Mouse (Mus musculus) intestine, embryonic 16.5 days (tissue): ENCODE results near the gene Farp1. TPM values are rescaled to one million over a fixed set of nuclear protein-coding genes. Genes with fewer than 3 reads are reported as not detected.
"Not testable (repeated sequence)": the region's sequence is repeated elsewhere in the genome, so short reads cannot be mapped to it uniquely, and the experiment has no call there.

ENCODE experiments used
- ATAC-seq: fragments of 200-750 bp; cut with Nextera tagmentation; 2 replicates; pipeline ENCODE4 v1.8.0; 2017; ENCODE audit warnings: moderate TSS enrichment, moderate library complexity
- H3K27ac ChIP-seq: fragments of 300-500 bp; sonication (generic); 2 replicates; pipeline ENCODE4 v1.5.1; 2014; ENCODE audit warnings: mild to moderate bottlenecking, low read length
- H3K27me3 ChIP-seq: fragments of 300-500 bp; sonication (generic); replicated peaks from 2 replicates; pipeline ENCODE4 v1.6.1; 2014; ENCODE audit warnings: low read length, control low read depth, mixed read lengths; ENCODE audit not compliant: control insufficient read depth, insufficient read depth
- H3K36me3 ChIP-seq: fragments of 300-500 bp; sonication (generic); 2 replicates; pipeline ENCODE4 v1.6.1; 2014; ENCODE audit warnings: low read length, control low read depth; ENCODE audit not compliant: control insufficient read depth, insufficient read depth
- H3K4me1 ChIP-seq: fragments of 300-500 bp; sonication (generic); 2 replicates; pipeline ENCODE4 v1.6.1; 2014; ENCODE audit warnings: low read length, control low read depth, mixed read lengths; ENCODE audit not compliant: control insufficient read depth, insufficient read depth
- H3K4me2 ChIP-seq: fragments of 300-500 bp; sonication (generic); 2 replicates; pipeline ENCODE4 v1.6.1; 2014; ENCODE audit warnings: low read depth, low read length, control low read depth
- H3K4me3 ChIP-seq: fragments of 300-500 bp; sonication (generic); 2 replicates; pipeline ENCODE4 v1.5.1; 2014; ENCODE audit warnings: mild to moderate bottlenecking, low read length
- H3K9ac ChIP-seq: fragments of 300-500 bp; sonication (generic); 2 replicates; pipeline ENCODE4 v1.6.1; 2014; ENCODE audit warnings: low read depth, low read length
- H3K9me3 ChIP-seq: fragments of 300-500 bp; sonication (generic); 2 replicates; pipeline ENCODE4 v1.6.1; 2016; ENCODE audit warnings: low read length, control low read depth; ENCODE audit not compliant: control insufficient read depth
- WGBS: fragments of 180-500 bp; shearing (Covaris S2); extraction: QIAGEN DNeasy Blood & Tissue Kit; methylation state at CpG from one replicate; pipeline ENCODE4 v1.1.7; 2014; 5-methylcytosine and 5-hydroxymethylcytosine counted together
- polyA plus RNA-seq: library from polyadenylated mRNA; unstranded; fragments of >200 nt; fragmentation: Nextera tagmentation; extraction: Ambion mirVana; gene quantifications from 2 replicates; pipeline ENCODE4 v1.2.1, GENCODE M21; 2015

Gene Farp1
- polyA plus RNA-seq, 1 experiment from 2014 or later: 8.7 TPM

- H3K9me3 ChIP-seq: no peaks in the 10 kb centered on the region
- H3K4me2 ChIP-seq: no peak overlapping the region
- H3K4me3 ChIP-seq: no peak overlapping the region
- no peak overlapping the region for H3K27ac ChIP-seq
- peaks cover 16% of the 10 kb centered on the region for H3K4me1 ChIP-seq
- no peaks in the 10 kb centered on the region for H3K36me3 ChIP-seq
- H3K27me3 ChIP-seq: no peaks in the 10 kb centered on the region
- ATAC-seq: no peak
- H3K9ac ChIP-seq: no peak overlapping the region
- 70% methylated on average over 4 of the region's 4 CpGs for WGBS
These were observed 140.9 kb downstream of the Farp1 start for GRCm38 (mm10) chr14:121175861-121176260.

DNA sequence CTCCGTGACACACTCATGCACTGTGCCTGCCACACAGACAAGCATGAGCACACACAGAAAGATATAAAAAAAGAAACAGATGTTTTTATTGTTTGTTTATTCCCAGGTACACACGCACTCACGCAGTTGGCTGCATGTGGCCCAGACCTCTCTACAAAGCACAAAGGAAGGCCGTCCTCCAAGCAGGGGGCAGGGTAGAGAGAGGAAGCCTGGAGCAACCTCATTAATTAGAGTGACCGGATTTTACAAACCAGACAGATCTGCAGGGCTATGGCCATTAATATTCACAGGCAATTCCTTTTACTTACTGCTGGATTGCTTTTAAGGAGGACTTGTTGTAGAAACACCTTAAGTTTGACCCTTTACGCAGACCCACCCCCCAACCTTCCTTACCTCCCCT lies 142.9 kb downstream of the Farp1 start:
- no peaks in the 10 kb centered on the region for H3K9me3 ChIP-seq
- H3K4me3 ChIP-seq: no peak overlapping the region
- H3K4me2 ChIP-seq: no peak overlapping the region
- no peaks in the 10 kb centered on the region for H3K36me3 ChIP-seq
- WGBS: 54% methylated on average over 6 of the region's 6 CpGs
- H3K4me1 ChIP-seq: peaks cover 3% of the 10 kb centered on the region; the same call in 1 of the 2 replicates
- no peaks in the 10 kb centered on the region for H3K27me3 ChIP-seq
- no peak for ATAC-seq
- no peak overlapping the region for H3K27ac ChIP-seq
- no peak overlapping the region for H3K9ac ChIP-seq

DNA sequence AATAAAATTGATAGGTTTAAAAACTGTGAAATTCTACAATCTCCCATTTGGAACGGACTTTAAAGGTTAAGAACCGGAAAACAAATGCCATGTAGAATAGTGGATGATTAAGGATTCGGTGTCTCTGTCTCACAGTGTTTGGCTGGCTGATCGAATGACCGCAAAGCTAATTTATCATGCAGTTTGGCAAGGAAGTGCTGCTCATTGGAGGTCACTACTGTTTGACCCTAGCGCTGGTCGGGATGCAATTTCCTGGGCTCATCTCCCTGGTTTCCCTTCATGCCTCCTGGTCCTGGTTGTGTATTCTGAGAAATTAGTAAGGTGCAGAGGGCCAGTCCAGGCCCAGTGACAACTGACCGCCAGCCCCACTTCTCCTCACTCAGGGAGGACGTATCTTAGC lies 145.6 kb downstream of the Farp1 start:
- H3K4me2 ChIP-seq: no peak overlapping the region
- H3K4me1 ChIP-seq: no peaks in the 10 kb centered on the region
- WGBS: 62% methylated on average over 9 of the region's 9 CpGs
- H3K27ac ChIP-seq: no peak overlapping the region
- ATAC-seq: no peak
- H3K9ac ChIP-seq: no peak overlapping the region
- no peaks in the 10 kb centered on the region for H3K36me3 ChIP-seq
- no peaks in the 10 kb centered on the region for H3K27me3 ChIP-seq
- no peaks in the 10 kb centered on the region for H3K9me3 ChIP-seq
- no peak overlapping the region for H3K4me3 ChIP-seq

- H3K9ac ChIP-seq: no peak overlapping the region
- no peak for ATAC-seq
- H3K27ac ChIP-seq: no peak overlapping the region
- no peak overlapping the region for H3K4me2 ChIP-seq
- no peaks in the 10 kb centered on the region for H3K4me1 ChIP-seq
- no peak overlapping the region for H3K4me3 ChIP-seq
- H3K9me3 ChIP-seq: no peaks in the 10 kb centered on the region
- 48% methylated on average over 4 of the region's 4 CpGs for WGBS
- H3K36me3 ChIP-seq: no peaks in the 10 kb centered on the region
- no peaks in the 10 kb centered on the region for H3K27me3 ChIP-seq
These were observed 146.8 kb downstream of the Farp1 start for GRCm38 (mm10) chr14:121181798-121182197.

DNA sequence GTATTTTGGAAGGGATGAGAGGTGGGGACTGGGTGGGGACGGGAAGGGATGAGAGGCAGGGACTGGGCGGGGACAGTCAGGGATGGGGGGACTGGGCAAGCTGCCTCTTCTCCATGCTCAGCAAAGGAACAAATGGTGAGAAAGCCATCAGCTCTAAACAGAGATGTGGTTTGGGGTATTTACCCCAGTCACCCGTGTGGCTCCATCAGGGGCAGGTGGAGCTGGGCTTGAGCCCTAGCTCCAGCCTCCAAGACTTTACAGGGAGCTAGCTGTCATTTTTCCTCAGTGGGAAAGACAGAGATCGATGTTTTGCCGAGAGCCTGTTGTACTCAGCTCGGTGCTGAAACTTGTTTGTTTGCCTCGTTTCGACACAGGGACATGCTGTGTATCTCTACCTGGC lies 148.0 kb downstream of the Farp1 start:
- Histone ChIP-seq H3K27ac (no peak overlapping the region), H3K4me2 (no peak overlapping the region), H3K27me3 (no peaks in the 10 kb centered on the region), H3K9ac (no peak overlapping the region), H3K4me3 (no peak overlapping the region), H3K36me3 (no peaks in the 10 kb centered on the region), H3K4me1 (no peaks in the 10 kb centered on the region), H3K9me3 (no peaks in the 10 kb centered on the region)
- no peak for ATAC-seq
- 81% methylated on average over 8 of the region's 8 CpGs for WGBS

GRCm38 (mm10) chr14:121183414-121184130 lies 148.6 kb downstream of the Farp1 start:
- no peak overlapping the region for H3K27ac ChIP-seq
- H3K9ac ChIP-seq: no peak overlapping the region
- no peak overlapping the region for H3K4me2 ChIP-seq
- no peak for ATAC-seq
- H3K9me3 ChIP-seq: no peaks in the 10 kb centered on the region
- WGBS: 83% methylated on average over 8 of the region's 8 CpGs
- no peaks in the 10 kb centered on the region for H3K36me3 ChIP-seq
- no peaks in the 10 kb centered on the region for H3K4me1 ChIP-seq
- no peak overlapping the region for H3K4me3 ChIP-seq
- no peaks in the 10 kb centered on the region for H3K27me3 ChIP-seq

- H3K4me3 ChIP-seq: no peak overlapping the region
- ATAC-seq: no peak
- H3K9ac ChIP-seq: no peak overlapping the region
- 95% methylated on average over 8 of the region's 8 CpGs for WGBS
- H3K9me3 ChIP-seq: no peaks in the 10 kb centered on the region
- no peaks in the 10 kb centered on the region for H3K27me3 ChIP-seq
- H3K4me1 ChIP-seq: no peaks in the 10 kb centered on the region
- H3K36me3 ChIP-seq: no peaks in the 10 kb centered on the region
- H3K4me2 ChIP-seq: no peak overlapping the region
- no peak overlapping the region for H3K27ac ChIP-seq
These were observed 149.4 kb downstream of the Farp1 start for GRCm38 (mm10) chr14:121184351-121184750.

- WGBS: 89% methylated on average over 8 of the region's 8 CpGs
- Histone ChIP-seq H3K9ac (no peak overlapping the region), H3K36me3 (no peaks in the 10 kb centered on the region), H3K27me3 (no peaks in the 10 kb centered on the region), H3K4me2 (no peak overlapping the region), H3K9me3 (no peaks in the 10 kb centered on the region), H3K4me3 (no peak overlapping the region), H3K27ac (no peak overlapping the region), H3K4me1 (peaks cover 8% of the 10 kb centered on the region)
- no peak for ATAC-seq
These were observed 151.4 kb downstream of the Farp1 start for GRCm38 (mm10) chr14:121186402-121186894.

DNA sequence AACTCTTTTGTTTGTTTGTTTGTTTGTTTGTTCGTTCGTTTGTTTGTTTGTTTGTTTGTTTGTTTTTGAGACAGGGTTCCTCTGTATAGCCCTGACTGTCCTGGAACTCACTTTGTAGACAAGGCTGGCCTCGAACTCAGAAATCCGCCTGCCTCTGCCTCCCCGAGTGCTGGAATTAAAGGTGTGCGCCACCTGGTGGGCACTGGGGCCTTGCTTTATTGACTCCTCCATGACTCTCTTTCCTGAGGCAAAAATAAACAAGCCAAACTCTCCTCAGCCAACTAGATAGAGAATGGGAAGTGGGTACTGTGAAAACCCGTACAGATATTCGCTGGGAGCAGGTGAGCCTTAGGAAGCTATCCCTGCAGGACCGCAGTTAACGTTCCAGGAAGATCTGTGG lies 154.8 kb downstream of the Farp1 start:
- H3K9me3 ChIP-seq, H3K4me3 ChIP-seq, ATAC-seq, H3K4me2 ChIP-seq, H3K36me3 ChIP-seq, H3K27me3 ChIP-seq, H3K9ac ChIP-seq, H3K27ac ChIP-seq: not testable (repeated sequence)
- H3K4me1 ChIP-seq: peaks cover 11% of the 10 kb centered on the region
- 93% methylated on average over 10 of the region's 10 CpGs for WGBS

DNA sequence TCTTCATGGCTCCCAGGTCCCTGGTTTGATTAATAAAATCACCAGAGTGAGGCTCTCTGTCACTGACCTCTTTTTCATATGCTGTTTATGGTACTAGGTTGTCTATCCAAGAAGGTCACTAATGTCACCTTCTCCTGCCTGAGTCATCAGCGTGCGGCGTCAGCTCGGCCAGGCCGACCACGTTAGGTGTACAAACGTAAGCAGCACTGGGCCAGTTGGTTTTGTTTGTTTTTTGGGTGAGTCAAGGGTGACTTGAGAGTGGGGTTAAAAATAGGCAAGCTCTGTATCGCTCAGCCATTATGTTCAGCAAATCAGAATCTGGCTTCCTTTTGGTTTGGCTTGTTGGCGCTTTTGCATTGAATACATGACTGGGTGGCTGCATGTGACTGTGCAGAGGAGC lies 155.4 kb downstream of the Farp1 start:
- H3K4me3 ChIP-seq: no peak overlapping the region
- H3K9ac ChIP-seq: no peak overlapping the region
- peaks cover 11% of the 10 kb centered on the region for H3K4me1 ChIP-seq
- H3K27me3 ChIP-seq: no peaks in the 10 kb centered on the region
- no peaks in the 10 kb centered on the region for H3K9me3 ChIP-seq
- no peak overlapping the region for H3K4me2 ChIP-seq
- ATAC-seq: peak; percentile 61
- no peaks in the 10 kb centered on the region for H3K36me3 ChIP-seq
- WGBS: 66% methylated on average over 9 of the region's 9 CpGs
- H3K27ac ChIP-seq: 0 out of 2 replicates have a peak overlapping the region, but pooled peaks have one; percentile 16
